Mouse (Mus musculus): Measurements from ENCODE around the gene Gm45785. TPM values are rescaled to one million over a fixed set of nuclear protein-coding genes. Genes with fewer than 3 reads are reported as not detected.

The Gm45785 gene
- total and polyA plus RNA-seq, 3 experiments, result not detected

- H3K4me3 ChIP-seq (ENCODE audit: control insufficient read depth in 1 of 2, insufficient read depth in 1 of 2, low read depth in 2 of 2, low read length in 2 of 2), result no peak overlapping the region
- H3K36me3 ChIP-seq (ENCODE audit: control insufficient read depth in 1 of 2, insufficient read depth in 2 of 2, low read length in 2 of 2), result peaks cover 0 to 8% of the 10 kb centered on the region in 2 experiments; a peak in 2 of 4 replicates
These were observed 1.6 kb downstream of the Gm45785 start for GRCm38 (mm10) chr7:140854483-140854882.

DNA sequence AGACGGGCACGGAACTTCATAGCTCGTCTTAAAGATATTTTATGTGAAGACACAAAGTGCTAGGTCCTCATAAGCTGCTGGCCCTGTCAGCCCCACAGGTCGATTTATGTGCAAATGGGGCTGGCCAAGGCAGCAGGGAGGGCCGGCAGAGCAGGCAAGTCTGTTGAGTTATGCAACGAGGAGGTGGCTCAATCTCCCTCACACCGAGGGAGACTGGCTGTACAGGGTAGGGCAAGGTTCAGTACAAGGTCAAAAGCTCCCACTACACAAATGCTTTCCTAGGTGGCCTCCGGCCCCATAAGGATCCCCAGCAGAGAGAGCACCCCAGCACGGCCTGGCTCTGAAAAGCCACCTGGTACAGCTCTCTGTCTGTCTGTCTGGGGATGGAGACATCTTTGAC, 2.7 kb downstream of the Gm45785 start:
- no peak overlapping the region for H3K4me3 ChIP-seq (ENCODE audit: control insufficient read depth in 1 of 2, insufficient read depth in 1 of 2, low read depth in 2 of 2, low read length in 2 of 2)
- peaks cover 2 to 14% of the 10 kb centered on the region in 2 experiments; a peak in 3 of 4 replicates for H3K4me1 ChIP-seq (ENCODE audit: control insufficient read depth in 1 of 2, insufficient read depth in 2 of 2, low read length in 2 of 2)

More at GRCm38 (mm10) chr7:140854483-140854882, 1.6 kb downstream of the Gm45785 start:
- Histone ChIP-seq H3K79me2 (ENCODE audit: control insufficient read depth, insufficient read depth, low read length, poor library complexity) (peaks cover 37% of the 10 kb centered on the region), H3K4me1 (ENCODE audit: control insufficient read depth in 1 of 2, insufficient read depth in 2 of 2, low read length in 2 of 2) (peaks cover 3 to 19% of the 10 kb centered on the region in 2 experiments; a peak in 3 of 4 replicates), H3K27me3 (ENCODE audit: control insufficient read depth in 1 of 2, insufficient read depth in 2 of 2, low read length in 2 of 2) (no peaks in the 10 kb centered on the region), H3K27ac (ENCODE audit: control insufficient read depth, low read depth, low read length) (no peak overlapping the region), H3K9ac (ENCODE audit: control insufficient read depth, low read depth, low read length, poor library complexity, severe bottlenecking) (no peak overlapping the region), H3K9me3 (replicated peaks; ENCODE audit: insufficient read depth, low read length) (no peaks in the 10 kb centered on the region)
- no peak for DNase-seq (ENCODE audit: low read depth, low spot score)
- TF ChIP-seq E2F4 (IDR thresholded peaks at IDR 0.05; ENCODE audit: borderline replicate concordance, low read depth, low read length), result no peak
- no peak for TF ChIP-seq MAFK (IDR thresholded peaks at IDR 0.05; ENCODE audit: borderline replicate concordance, low read depth, low read length)
- TF ChIP-seq MYB (IDR thresholded peaks at IDR 0.05; ENCODE audit: low read depth, low read length), result no peak
- TF ChIP-seq TAL1 (IDR thresholded peaks at IDR 0.05; ENCODE audit: low read length), result no peak

GRCm38 (mm10) chr7:140851916-140852315, 4.2 kb downstream of the Gm45785 start:
- peaks cover 0 to 8% of the 10 kb centered on the region in 2 experiments; a peak in 2 of 4 replicates for H3K4me1 ChIP-seq (ENCODE audit: control insufficient read depth in 1 of 2, insufficient read depth in 2 of 2, low read length in 2 of 2)
- H3K4me3 ChIP-seq (ENCODE audit: control insufficient read depth in 1 of 2, insufficient read depth in 1 of 2, low read depth in 2 of 2, low read length in 2 of 2), result no peak overlapping the region
- no peak overlapping the region for H3K9ac ChIP-seq (ENCODE audit: control insufficient read depth, low read depth, low read length, poor library complexity, severe bottlenecking)
- no peaks in the 10 kb centered on the region for H3K36me3 ChIP-seq (ENCODE audit: control insufficient read depth in 1 of 2, insufficient read depth in 2 of 2, low read length in 2 of 2)
- no peak for DNase-seq (ENCODE audit: low read depth, low spot score)
- TF ChIP-seq GABPA (IDR thresholded peaks at IDR 0.05; ENCODE audit: low read depth, low read length) (no peak), MAX (IDR thresholded peaks at IDR 0.05; ENCODE audit: low read length) (no peak), USF1 (IDR thresholded peaks at IDR 0.05; ENCODE audit: low read depth, low read length) (no peak)
- no peaks in the 10 kb centered on the region for H3K27me3 ChIP-seq (ENCODE audit: control insufficient read depth in 1 of 2, insufficient read depth in 2 of 2, low read length in 2 of 2)
- H3K27ac ChIP-seq (ENCODE audit: control insufficient read depth, low read depth, low read length), result no peak overlapping the region
- H3K79me2 ChIP-seq (ENCODE audit: control insufficient read depth, insufficient read depth, low read length, poor library complexity), result peaks cover 18% of the 10 kb centered on the region
- H3K9me3 ChIP-seq (replicated peaks; ENCODE audit: insufficient read depth, low read length), result no peaks in the 10 kb centered on the region

More for the DNA sequence above, 2.7 kb downstream of the Gm45785 start:
- Histone ChIP-seq H3K9ac (ENCODE audit: control insufficient read depth, low read depth, low read length, poor library complexity, severe bottlenecking) (no peak overlapping the region), H3K36me3 (ENCODE audit: control insufficient read depth in 1 of 2, insufficient read depth in 2 of 2, low read length in 2 of 2) (peaks cover 0 to 4% of the 10 kb centered on the region in 2 experiments; a peak in 2 of 4 replicates), H3K27ac (ENCODE audit: control insufficient read depth, low read depth, low read length) (no peak overlapping the region), H3K9me3 (replicated peaks; ENCODE audit: insufficient read depth, low read length) (no peaks in the 10 kb centered on the region), H3K79me2 (ENCODE audit: control insufficient read depth, insufficient read depth, low read length, poor library complexity) (peaks cover 28% of the 10 kb centered on the region), H3K27me3 (ENCODE audit: control insufficient read depth in 1 of 2, insufficient read depth in 2 of 2, low read length in 2 of 2) (no peaks in the 10 kb centered on the region)
- TF ChIP-seq MYB (IDR thresholded peaks at IDR 0.05; ENCODE audit: low read depth, low read length) (no peak), GATA1 (IDR thresholded peaks at IDR 0.05; ENCODE audit: low read depth, low read length) (no peak), MAX (IDR thresholded peaks at IDR 0.05; ENCODE audit: low read length) (no peak), ZKSCAN1 (IDR thresholded peaks at IDR 0.05; ENCODE audit: low read depth, low read length) (no peak), UBTF (IDR thresholded peaks at IDR 0.05; ENCODE audit: borderline replicate concordance, insufficient read depth, low read depth, low read length) (no peak), NELFE (IDR thresholded peaks at IDR 0.05; ENCODE audit: low read depth, low read length) (no peak)
- DNase-seq (ENCODE audit: low read depth, low spot score), result no peak

Data from MEL (cell line).